Mouse (Mus musculus) hindbrain, postnatal 0 days (tissue): Measurements from ENCODE around the gene Pknox2. TPM values are rescaled to one million over a fixed set of nuclear protein-coding genes. Genes with fewer than 3 reads are reported as not detected.

Source experiments
- ATAC-seq: fragments of 200-750 bp; cut with Nextera tagmentation; 2 replicates; pipeline ENCODE4 v1.8.0; 2017; ENCODE audit warnings: mild to moderate bottlenecking, moderate TSS enrichment, moderate library complexity
- DNase-seq: peaks from one replicate; pipeline ENCODE4 v3.0.0-alpha.2; 2015; ENCODE audit warnings: low spot score
- H3K27ac ChIP-seq: fragments of 300-500 bp; sonication (generic); 2 replicates; pipeline ENCODE4 v1.5.1; 2014; ENCODE audit warnings: mild to moderate bottlenecking
- H3K27me3 ChIP-seq: fragments of 300-500 bp; sonication (generic); 2 replicates; pipeline ENCODE4 v1.6.1; 2014; ENCODE audit warnings: low read length, mixed read lengths; ENCODE audit not compliant: insufficient read depth
- H3K36me3 ChIP-seq: fragments of 300-500 bp; sonication (generic); 2 replicates; pipeline ENCODE4 v1.6.1; 2014; ENCODE audit warnings: low read length, mixed read lengths; ENCODE audit not compliant: insufficient read depth
- H3K4me1 ChIP-seq: fragments of 300-500 bp; sonication (generic); 2 replicates; pipeline ENCODE4 v1.6.1; 2014; ENCODE audit warnings: antibody characterized with exemption, low read length, mixed read lengths; ENCODE audit not compliant: insufficient read depth
- H3K4me2 ChIP-seq: fragments of 300-500 bp; sonication (generic); 2 replicates; pipeline ENCODE4 v1.6.1; 2014; ENCODE audit warnings: low read depth, mild to moderate bottlenecking, low read length, moderate library complexity, mixed read lengths
- H3K4me3 ChIP-seq: fragments of 300-500 bp; sonication (generic); 2 replicates; pipeline ENCODE4 v1.5.1; 2014; ENCODE audit warnings: low read length
- H3K9ac ChIP-seq: fragments of 300-500 bp; sonication (generic); replicated peaks from 2 replicates; pipeline ENCODE4 v1.6.1; 2014; ENCODE audit warnings: mild to moderate bottlenecking, low read length, moderate library complexity, mixed read lengths
- H3K9me3 ChIP-seq: fragments of 300-500 bp; sonication (generic); 2 replicates; pipeline ENCODE4 v1.6.1; 2016; ENCODE audit warnings: low read length, mixed read lengths
- CTCF ChIP-seq: IDR thresholded peaks from 2 replicates; pipeline ENCODE4 v1.5.1; 2016; ENCODE audit warnings: antibody characterized with exemption, control low read depth, low read depth
- WGBS: fragments of 180-500 bp; shearing (Covaris S2); extraction: QIAGEN DNeasy Blood & Tissue Kit; methylation state at CpG from one replicate; pipeline ENCODE4 v1.1.7; 2014; 5-methylcytosine and 5-hydroxymethylcytosine counted together
- polyA plus RNA-seq: library from polyadenylated mRNA; unstranded; fragments of >200 nt; fragmentation: Nextera tagmentation; extraction: Ambion mirVana; gene quantifications from 2 replicates; pipeline ENCODE4 v1.2.1, GENCODE M21; 2015
- total RNA-seq: library from RNA; depleted of rRNA; stranded (reverse); fragments of >200 nt; gene quantifications from 2 replicates; pipeline ENCODE4 v1.2.3, GENCODE M21; 2014; rRNA removed

Pknox2 gene
- total RNA-seq (23.5 and 28.0 TPM in 2 replicates), polyA plus RNA-seq (20.6 and 22.2 TPM in 2 replicates)

DNA sequence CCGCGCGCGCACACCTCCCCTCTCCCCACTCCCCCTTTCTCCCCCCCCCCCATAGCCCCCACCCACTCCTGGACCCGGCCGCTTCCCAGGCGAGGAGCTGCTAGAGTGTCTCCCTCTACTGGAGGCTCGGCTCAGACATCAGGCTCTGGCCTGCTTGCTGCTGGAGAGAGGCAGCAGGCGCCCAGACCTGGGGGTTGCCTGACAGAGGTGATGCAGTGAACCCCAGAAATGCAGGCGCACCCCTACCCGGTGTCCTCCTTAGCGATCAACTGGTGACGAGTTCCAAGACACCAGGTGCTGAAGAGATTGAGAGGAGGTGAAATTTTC lies at the start of gene Pknox2:
Pknox2 (minus strand) TSS at position 49 of the 327 bp plus-strand sequence.
- Histone ChIP-seq H3K36me3 (no peaks in the 10 kb centered on the region), H3K27me3 (no peaks in the 10 kb centered on the region), H3K4me3 (peak within 1 kb of the TSS; percentile 89), H3K27ac (peak within 1 kb of the TSS; percentile 97), H3K9me3 (no peaks in the 10 kb centered on the region), H3K4me2 (peak within 1 kb of the TSS; percentile 90), H3K4me1 (peaks cover 7% of the 10 kb centered on the region; the same call in 1 of the 2 replicates), H3K9ac (peak within 1 kb of the TSS; percentile 91)
- peak; percentile 86; the same call in 1 of the 2 replicates for ATAC-seq
- 4% methylated on average over 7 of the region's 13 CpGs for WGBS
- no peak for DNase-seq
- TF ChIP-seq CTCF = peak; percentile 82

DNA sequence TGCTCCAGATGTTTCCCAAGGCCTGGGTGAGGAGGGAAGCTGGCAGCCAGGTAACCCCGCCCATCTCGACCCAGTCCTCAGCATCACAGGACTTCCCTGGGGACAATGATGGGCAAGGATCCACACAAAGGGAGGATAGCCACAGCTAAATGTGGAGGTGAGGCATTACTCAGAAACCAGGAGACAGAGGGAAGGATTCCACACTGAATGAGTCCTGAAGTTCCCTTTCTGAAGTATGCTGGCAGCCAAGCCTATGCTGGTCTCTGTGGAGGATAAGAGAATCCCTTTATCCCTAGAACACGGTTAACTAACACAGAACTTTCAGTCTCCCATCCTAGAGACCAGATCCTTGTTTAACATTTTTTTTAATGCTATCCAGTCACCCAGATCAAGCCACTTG lies 40.8 kb upstream of the Pknox2 start:
- no peak overlapping the region for H3K9ac ChIP-seq
- ATAC-seq (no peak), DNase-seq (no peak)
- H3K36me3 ChIP-seq = no peaks in the 10 kb centered on the region
- no peak overlapping the region for H3K27ac ChIP-seq
- no peak overlapping the region for H3K4me3 ChIP-seq
- no peaks in the 10 kb centered on the region for H3K27me3 ChIP-seq
- no peaks in the 10 kb centered on the region for H3K4me1 ChIP-seq
- 85% methylated on average over 3 of the region's 3 CpGs for WGBS
- no peak overlapping the region for H3K4me2 ChIP-seq
- no peak for TF ChIP-seq CTCF
- H3K9me3 ChIP-seq = no peaks in the 10 kb centered on the region

DNA sequence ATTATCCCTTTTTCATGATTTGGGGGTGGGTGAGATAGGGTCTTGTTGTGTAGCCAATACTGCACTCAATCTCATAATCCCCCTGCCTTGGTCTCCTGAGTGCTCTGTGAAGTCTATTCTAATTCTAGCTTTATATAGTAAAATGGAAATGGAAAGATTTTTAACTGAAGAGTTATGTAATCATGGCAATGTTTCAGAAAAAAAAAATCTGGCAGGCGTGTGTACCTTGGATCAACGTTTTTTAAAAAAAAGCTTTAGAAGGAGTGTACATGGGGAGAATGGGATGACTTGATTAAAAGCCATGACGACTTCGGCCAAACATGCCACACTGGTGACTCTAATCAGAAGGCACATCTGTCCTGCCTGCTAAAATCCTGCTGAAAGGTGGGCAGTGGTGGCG lies 40.2 kb upstream of the Pknox2 start:
- no peak for ATAC-seq

DNA sequence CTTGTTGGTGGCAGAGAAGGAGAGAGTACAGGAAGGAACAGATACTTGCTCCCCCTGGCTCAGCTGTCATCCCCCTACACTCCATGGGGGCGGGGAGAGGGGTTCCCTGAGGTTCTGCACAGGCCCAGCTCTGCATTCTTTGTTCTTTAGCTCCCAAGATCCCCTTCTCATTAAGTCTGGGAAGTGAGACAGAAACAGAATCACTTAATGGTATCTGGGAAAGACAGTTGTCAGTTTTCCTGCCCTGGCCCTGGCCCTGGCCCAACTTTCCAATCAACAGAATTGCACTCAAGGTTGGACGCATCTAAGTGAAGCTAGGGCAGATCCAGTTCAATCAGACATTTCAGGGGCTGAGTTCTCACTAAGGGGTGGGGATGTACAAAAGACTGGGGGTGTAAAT lies 36.0 kb upstream of the Pknox2 start:
- WGBS = 69% methylated on average over 2 of the region's 2 CpGs
- no peak for ATAC-seq

More for the DNA sequence above, 40.2 kb upstream of the Pknox2 start:
- no peak overlapping the region for H3K4me3 ChIP-seq
- H3K27ac ChIP-seq = no peak overlapping the region
- no peak overlapping the region for H3K4me2 ChIP-seq
- TF ChIP-seq CTCF = no peak
- H3K36me3 ChIP-seq = no peaks in the 10 kb centered on the region
- H3K9me3 ChIP-seq = no peaks in the 10 kb centered on the region
- H3K9ac ChIP-seq = no peak overlapping the region
- H3K4me1 ChIP-seq = no peaks in the 10 kb centered on the region
- WGBS = 76% methylated on average over 5 of the region's 5 CpGs
- DNase-seq = no peak
- no peaks in the 10 kb centered on the region for H3K27me3 ChIP-seq

DNA sequence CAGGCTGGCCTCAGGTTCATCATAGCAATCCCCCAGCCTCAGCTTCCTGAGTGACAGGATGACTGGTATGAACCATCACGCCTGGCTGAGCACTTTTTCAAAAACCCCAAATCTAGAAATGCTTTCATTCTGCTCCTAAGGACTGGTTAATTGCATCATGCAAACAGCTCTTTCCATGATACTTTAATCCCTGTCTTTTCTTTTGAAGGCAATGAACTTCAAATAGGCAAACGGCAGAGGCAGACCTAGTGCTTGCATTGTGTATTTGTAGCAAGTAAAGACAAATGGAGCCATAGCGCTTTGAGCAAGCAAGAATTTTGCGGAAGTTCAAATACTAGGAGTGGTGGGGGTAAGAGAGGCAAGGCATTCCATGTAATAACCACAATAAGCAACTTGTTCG lies 34.4 kb upstream of the Pknox2 start:
- TF ChIP-seq CTCF = no peak
- ATAC-seq (no peak), DNase-seq (no peak)
- Histone ChIP-seq H3K9me3 (no peaks in the 10 kb centered on the region), H3K36me3 (no peaks in the 10 kb centered on the region), H3K4me2 (no peak overlapping the region), H3K4me1 (0 out of 2 replicates have a peak, but pooled peaks cover 6% of the 10 kb centered on the region), H3K27me3 (no peaks in the 10 kb centered on the region), H3K4me3 (no peak overlapping the region), H3K9ac (no peak overlapping the region), H3K27ac (no peak overlapping the region)
- 44% methylated on average over 5 of the region's 5 CpGs for WGBS

More for the DNA sequence above, 36.0 kb upstream of the Pknox2 start:
- Histone ChIP-seq H3K27me3 (no peaks in the 10 kb centered on the region), H3K9me3 (no peaks in the 10 kb centered on the region), H3K4me1 (0 out of 2 replicates have a peak, but pooled peaks cover 6% of the 10 kb centered on the region), H3K4me2 (no peak overlapping the region), H3K36me3 (no peaks in the 10 kb centered on the region), H3K9ac (no peak overlapping the region), H3K27ac (no peak overlapping the region), H3K4me3 (no peak overlapping the region)
- no peak for DNase-seq
- TF ChIP-seq CTCF = no peak

DNA sequence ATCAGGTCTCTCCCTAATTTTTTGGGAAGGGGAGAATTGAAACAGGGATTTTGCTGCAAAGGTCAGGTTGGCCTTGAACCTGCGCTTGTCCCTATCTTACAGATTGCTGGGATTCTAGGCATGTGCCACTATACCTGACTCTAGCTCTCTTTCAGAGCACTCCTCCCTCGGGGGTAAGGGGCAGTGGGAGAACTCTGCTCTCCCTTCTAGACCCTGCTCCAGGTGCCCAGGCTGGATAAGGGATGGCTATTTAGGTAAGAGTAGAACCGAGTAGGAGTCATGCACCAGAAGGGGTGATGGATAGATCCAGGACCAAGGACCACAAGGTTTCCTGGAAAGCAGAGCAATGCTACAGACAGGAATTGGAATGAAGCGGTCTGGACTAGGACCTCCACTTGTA lies 32.4 kb upstream of the Pknox2 start:
- DNase-seq (no peak), ATAC-seq (no peak)
- H3K27ac ChIP-seq = no peak overlapping the region

DNA sequence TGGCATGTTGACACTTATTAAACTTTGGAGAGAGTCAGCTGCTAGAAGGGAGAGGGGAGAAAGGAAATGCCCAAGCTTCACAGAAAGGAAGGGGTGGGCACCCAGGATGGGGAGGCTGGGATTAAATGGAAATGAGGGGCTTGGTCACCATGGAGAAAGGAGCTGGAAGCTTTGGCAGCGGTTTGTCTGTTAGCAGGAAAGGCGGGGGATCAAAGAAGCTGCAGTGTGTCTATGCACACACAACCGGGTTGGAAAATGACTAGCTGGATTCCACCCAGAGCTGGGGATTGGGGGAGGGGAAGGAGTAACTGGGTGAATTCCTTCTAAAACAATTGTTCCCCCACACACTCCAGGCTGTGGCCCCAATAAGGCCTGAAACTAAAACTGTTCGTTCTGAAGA lies 31.7 kb upstream of the Pknox2 start:
- Histone ChIP-seq H3K4me1 (0 out of 2 replicates have a peak, but pooled peaks cover 9% of the 10 kb centered on the region), H3K9me3 (no peaks in the 10 kb centered on the region), H3K27ac (peak overlapping the region; percentile 17; the same call in 1 of the 2 replicates), H3K27me3 (no peaks in the 10 kb centered on the region), H3K4me3 (no peak overlapping the region), H3K4me2 (no peak overlapping the region), H3K9ac (no peak overlapping the region), H3K36me3 (no peaks in the 10 kb centered on the region)
- TF ChIP-seq CTCF = no peak
- peak; percentile 70 for ATAC-seq
- peak; percentile 81 for DNase-seq
- WGBS = 12% methylated on average over 4 of the region's 4 CpGs

More for the DNA sequence above, 32.4 kb upstream of the Pknox2 start:
- Histone ChIP-seq H3K4me2 (no peak overlapping the region), H3K9me3 (no peaks in the 10 kb centered on the region), H3K27me3 (no peaks in the 10 kb centered on the region), H3K9ac (no peak overlapping the region), H3K36me3 (no peaks in the 10 kb centered on the region), H3K4me3 (no peak overlapping the region), H3K4me1 (0 out of 2 replicates have a peak, but pooled peaks cover 9% of the 10 kb centered on the region)
- no peak for TF ChIP-seq CTCF
- 87% methylated on average over 4 of the region's 4 CpGs for WGBS
